Mouse (Mus musculus) inflammation-experienced regulatory T-cells, adult 6 months (primary cell): ENCODE measurements around the gene Cdk19. TPM values are rescaled to one million over a fixed set of nuclear protein-coding genes. Genes with fewer than 3 reads are reported as not detected.
"Not testable (repeated sequence)": the region's sequence is repeated elsewhere in the genome, so short reads cannot be mapped to it uniquely, and the experiment has no call there.

Experiments used
- ATAC-seq: one replicate; pipeline ENCODE4 v1.8.0; 2017
- polyA plus RNA-seq, 3 experiments: library from polyadenylated mRNA; unstranded; fragments of 100-300 nt; shearing (Covaris generic); gene quantifications; one replicate each; pipeline ENCODE4 v1.2.1; 2017

Cdk19 gene
- polyA plus RNA-seq, 3 experiments from 2014 or later, result 8.7 to 15.9 (median 12.1) TPM

DNA sequence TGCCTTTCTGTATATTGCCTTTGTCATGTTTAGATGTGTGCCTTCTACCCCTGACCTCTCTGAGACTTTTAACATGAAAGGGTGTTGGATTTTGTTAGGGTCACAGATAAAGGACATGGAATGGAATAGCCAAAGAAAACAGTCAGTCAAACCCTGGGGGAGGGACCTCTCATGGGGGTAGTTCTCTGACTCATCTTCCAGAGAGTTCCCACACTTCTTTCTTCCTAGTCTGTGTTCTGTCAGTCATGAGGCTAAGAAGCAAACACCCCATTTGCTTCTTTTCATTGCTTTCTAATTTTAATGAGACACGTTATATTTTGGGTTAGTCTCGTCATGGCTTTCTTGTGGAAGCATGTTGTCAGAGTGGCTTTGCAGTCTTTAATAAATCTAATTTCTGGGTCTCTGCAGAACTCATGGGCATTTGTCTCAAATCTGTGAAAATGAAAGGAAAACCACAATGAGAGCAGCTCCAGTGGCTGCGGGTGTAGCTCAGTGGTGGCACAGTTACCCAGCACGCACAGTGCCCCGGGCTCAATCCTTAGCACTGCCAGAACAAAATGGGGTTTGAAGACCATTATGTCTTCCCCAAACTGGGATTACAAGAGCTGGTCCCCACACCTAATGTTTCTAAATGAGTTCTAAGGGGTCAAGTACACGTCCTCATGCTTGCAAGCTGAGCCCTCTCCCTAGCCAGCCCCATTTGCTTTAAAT, 149.9 kb downstream of the Cdk19 start:
- ATAC-seq, result peak; percentile 65

DNA sequence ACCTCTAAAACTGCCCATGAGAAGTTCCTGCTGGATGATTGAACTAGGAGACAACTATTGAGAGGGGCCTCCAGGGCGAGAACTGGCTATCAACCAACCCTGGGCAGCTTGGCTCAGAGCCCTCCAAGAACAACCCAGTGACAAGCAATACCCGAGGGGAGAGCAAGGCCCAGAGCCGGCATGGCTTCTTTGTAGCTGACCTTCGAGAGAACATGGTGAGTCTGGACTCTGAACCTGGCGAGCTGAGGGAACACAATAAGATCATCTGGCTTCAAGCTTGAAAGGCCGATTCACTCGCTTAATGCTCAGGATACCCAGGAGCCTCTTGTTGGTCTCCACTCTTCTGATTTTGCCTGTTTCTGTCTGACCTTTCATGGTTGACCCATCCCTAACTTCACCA, 151.8 kb downstream of the Cdk19 start:
- no peak for ATAC-seq

- no peak for ATAC-seq
Observed at GRCm38 (mm10) chr10:40491748-40492147, 152.4 kb downstream of the Cdk19 start.

DNA sequence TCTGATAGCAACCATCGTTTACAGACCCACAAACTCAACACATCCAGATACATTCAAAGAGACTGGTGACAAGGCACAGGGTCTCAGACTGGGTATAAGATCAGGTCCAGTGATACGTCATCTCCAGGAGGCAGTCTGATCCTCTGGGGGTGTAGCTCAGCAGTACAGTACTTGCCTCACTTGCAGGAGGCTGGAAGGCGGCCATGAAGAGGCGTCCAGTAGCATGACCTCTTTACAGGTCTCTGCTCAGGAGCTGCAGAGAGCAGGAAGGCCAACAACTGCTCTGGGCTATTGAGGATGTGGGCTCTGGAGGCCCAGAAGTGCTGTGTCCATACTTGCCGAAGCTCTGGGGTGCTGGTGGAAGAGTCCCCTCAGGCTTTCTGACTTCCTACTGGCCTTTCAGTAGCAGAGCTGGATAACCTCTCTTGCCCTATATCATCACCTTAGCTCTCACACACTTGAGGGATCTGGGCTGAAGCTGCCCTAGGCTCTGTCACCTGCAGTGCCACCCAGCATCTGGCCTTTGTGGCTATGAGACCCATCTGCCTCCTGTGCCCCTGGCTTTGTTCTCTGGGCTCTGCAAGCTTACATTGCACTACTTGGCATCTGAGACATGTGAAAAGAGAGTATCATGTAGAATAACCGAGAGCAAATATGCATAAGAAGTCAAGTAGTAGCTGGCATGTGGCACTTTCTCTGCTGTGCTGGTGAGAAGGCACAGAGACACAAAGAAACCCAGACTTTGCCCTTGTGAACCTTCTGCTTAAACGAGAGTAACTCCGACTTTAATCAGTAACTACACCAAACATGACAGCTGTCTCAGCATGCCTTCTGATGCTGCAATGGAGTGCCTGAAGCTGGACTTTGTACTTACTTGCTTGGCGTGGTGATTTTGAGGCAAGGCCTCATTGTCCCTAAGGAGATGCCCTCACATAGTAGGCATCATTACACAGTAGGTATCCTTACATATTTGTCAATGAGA, 155.1 kb downstream of the Cdk19 start:
- ATAC-seq, result no peak

GRCm38 (mm10) chr10:40497301-40498041, 158.1 kb downstream of the Cdk19 start:
- ATAC-seq, result no peak

GRCm38 (mm10) chr10:40498426-40498825, 159.1 kb downstream of the Cdk19 start:
- ATAC-seq, result no peak

GRCm38 (mm10) chr10:40499314-40500252, 160.2 kb downstream of the Cdk19 start:
- peak; percentile 68 for ATAC-seq

DNA sequence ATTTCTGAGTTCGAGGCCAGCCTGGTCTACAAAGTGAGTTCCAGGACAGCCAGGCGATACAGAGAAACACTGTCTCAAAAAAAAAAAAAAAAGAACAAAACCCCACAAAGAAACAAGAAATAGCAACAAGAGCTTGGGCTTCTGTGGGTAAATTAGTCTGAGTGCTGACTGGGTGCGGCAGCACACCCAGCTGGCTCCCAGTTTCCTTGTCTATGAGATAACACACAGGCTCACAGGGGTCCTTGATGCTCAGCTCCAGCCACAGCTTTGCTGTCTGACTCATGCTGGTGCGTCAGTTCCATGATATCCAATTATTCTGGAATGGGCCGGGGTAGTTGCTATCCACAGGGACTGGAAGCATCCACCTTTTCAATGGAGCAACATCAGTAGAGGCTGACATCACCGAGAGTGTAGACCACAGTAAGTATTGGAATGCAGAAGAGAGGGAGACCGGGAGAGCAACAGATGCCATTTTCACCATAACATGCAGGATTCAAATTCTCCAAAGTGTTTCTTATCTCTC, 161.4 kb downstream of the Cdk19 start:
- no peak for ATAC-seq

GRCm38 (mm10) chr10:40502734-40503133, 163.4 kb downstream of the Cdk19 start:
- no peak for ATAC-seq

DNA sequence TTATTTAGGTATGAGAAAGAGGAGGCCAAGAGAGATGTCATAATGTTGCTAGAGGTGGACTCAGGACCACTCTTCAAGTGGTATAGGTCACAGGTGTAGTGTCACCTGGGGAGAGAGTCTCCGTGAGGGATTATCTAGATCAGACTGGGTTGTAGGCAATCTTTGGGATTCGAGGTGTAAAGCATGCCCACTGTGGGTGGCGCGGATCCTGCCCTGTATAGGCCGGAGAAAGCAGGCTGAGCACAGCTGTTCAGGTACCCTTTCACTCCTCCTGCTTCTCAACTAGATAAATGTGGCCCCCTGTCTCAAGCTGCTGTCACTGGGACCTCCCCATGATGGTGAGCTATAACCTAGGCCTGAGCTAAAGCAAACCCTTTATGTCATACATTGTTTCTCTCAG, 171.0 kb downstream of the Cdk19 start:
- ATAC-seq, result no peak

DNA sequence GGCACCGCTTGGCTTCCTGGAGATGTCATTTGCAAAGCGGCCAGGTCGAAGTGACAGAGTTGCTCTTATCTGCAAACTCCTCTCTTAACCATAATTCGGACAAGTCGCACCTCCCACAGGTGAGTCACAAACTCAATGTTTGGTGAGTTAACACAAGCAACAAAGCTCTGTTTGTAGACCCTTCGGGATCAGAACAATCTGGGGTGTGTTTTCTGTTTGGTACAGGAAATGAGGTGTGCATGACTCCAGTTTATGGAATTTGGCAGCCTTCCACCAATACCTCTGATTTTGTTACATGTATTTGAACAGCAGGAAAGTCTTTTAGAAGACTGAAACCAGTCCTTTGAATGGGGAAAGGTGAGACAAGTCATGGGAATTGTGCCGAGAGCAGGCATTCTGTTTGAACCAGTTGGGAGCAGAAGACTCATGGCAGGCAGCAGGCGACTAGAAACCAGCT, 171.9 kb downstream of the Cdk19 start:
- no peak for ATAC-seq

- ATAC-seq, result no peak
Observed at GRCm38 (mm10) chr10:40512185-40512584, 172.8 kb downstream of the Cdk19 start.

GRCm38 (mm10) chr10:40512996-40513395, 173.6 kb downstream of the Cdk19 start:
- ATAC-seq, result not testable (repeated sequence)

- peak; percentile 58 for ATAC-seq
Observed at GRCm38 (mm10) chr10:40515225-40515681, 175.9 kb downstream of the Cdk19 start.

DNA sequence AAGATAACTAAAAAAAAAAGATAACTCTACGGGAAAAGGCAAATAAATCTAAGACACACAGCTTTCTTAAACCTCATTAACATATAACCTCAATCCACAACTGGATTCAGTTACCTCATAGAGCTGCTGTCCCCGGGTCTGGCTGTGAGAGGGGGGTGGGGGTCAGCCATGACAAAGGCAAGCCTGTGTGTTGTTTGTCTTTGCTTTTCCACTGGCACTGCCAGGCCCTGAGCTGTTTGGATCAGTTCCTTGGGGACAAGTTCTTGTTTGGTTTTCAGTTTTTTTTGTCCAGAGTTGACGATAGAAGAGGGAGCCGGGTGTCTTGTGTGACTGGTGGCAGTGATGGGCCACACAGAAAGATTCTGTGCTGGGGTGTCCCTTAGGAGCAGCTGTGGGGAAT, 177.1 kb downstream of the Cdk19 start:
- no peak for ATAC-seq

DNA sequence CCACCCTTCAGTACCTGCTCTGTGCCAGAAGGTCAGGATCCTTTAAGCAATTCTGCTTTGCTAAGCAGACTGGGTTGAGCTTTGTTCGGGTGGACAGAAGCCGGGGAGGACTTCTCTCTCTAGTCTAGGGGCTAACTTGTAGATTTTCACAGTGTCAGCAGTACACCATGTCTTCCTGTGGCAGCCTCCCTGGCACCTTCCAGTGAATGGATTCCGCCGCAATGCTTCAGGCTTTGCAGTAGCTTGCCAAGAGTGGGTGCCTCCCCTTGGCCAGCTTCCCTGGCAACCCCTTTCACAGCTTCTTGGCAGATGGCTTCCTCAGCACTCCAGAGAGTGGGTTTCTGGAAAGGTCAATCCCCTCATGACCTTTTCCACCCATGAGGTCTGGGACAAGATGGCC, 180.2 kb downstream of the Cdk19 start:
- no peak for ATAC-seq

DNA sequence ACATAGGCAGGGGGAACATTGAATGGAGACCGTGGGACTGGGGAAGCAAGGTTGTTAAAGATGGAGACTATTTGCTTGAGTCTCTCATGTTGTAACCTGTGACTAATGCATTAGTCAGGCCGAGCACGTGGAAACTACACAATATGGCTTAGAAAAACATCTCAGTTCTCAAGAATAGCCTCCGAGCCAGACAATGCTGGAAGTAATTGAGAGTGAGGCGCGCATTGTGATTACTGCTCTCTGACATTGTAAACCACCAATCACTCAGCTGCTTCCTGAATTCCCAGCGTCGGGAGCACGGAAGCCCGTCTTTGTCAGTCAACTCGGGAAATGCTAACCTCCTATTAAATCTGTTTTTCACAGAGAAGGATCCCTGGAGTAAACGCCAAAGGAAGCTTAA, 182.2 kb downstream of the Cdk19 start:
- no peak for ATAC-seq

DNA sequence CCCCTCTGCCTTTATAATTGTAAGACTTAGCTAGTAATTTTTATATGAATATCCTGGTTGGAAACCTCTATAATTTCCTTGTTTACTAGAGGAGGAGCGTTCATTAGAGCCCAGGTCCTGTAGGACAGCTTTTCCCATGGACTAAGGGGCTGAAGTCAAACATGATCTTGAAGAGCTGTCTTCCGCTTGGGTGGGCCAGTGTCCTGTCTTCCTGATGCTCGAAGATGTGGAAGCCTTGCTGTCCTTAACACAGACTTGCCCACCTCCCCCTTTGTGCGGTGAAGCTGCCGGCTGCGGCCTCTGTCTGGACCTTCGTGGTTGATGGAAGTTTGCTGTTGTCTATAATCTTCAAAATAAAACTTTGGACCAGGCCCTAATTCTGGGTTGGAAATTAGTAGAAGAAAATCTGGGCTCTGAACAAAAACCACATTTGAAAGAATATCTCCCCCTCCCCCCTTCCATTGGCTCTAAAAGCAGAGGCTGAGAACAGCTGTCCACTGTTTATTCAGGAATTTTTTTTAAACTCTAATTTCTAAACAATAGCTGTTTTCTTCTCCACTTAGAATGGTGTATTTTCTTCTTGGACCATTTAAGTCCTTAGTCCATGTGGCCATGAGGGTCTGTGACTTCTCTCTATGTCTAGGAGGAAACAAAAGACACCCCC, 184.1 kb downstream of the Cdk19 start:
- ATAC-seq, result no peak

GRCm38 (mm10) chr10:40524032-40524806, 184.9 kb downstream of the Cdk19 start:
- ATAC-seq, result no peak

GRCm38 (mm10) chr10:40524991-40525390, 185.6 kb downstream of the Cdk19 start:
- peak; percentile 18 for ATAC-seq
